Mouse (Mus musculus): ENCODE data around the gene Helz. TPM values are rescaled to one million over a fixed set of nuclear protein-coding genes. Genes with fewer than 3 reads are reported as not detected.

Helz gene
- polyA plus RNA-seq, 1 experiment from 2014 or later, result 11.7 TPM

DNA sequence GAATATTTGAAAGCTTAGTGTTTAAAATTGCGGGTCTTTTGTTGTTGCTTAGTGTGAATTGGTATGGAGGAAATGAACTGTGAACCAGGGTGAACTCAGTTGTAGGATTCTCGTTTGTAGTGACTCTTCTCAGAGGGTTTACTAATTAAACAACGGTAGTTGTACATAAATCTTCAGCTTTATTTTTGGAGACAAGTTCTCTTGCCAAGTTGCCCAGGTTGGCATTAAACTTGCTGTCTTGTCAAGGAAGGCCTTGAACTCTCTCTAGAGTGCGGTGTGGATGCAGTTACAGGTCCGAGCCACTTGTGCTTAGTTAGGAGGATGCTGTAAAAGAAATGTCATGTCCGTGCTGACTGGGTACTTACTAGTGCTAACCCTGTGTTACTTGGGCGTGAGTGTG is 39.4 kb downstream of the Helz start:
- no peak overlapping the region for H3K9ac ChIP-seq (ENCODE audit: low read depth, low read length)
- 71% methylated on average over 7 of the region's 7 CpGs for WGBS

DNA sequence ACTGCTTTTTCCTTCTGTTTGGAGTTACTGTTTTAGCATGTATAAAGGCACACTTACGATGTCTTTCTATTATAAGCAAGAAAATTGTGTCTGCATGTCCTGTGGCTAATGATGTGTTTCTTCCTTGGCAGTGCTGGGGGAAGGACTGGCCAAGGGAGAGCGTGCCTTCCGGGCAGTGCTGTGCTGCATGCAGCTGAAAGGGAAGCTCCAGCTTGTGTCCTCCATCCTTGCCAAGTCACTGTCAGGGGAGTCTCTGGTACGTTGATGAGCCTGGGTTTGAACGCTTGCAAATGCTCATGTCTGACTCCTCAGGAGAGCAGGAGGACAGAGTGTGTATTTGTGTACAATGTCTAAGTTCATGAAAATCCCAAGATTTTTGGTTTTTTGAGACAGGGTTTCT is 44.8 kb downstream of the Helz start:
- Histone ChIP-seq H3K9ac (ENCODE audit: low read depth, low read length) (no peak overlapping the region), H3K4me2 (ENCODE audit: low read length) (no peak overlapping the region), H3K36me3 (ENCODE audit: insufficient read depth, low read length) (peaks cover 22% of the 10 kb centered on the region; the same call in 1 of the 2 replicates), H3K9me3 (replicated peaks; ENCODE audit: low read length) (no peaks in the 10 kb centered on the region), H3K27ac (no peak overlapping the region), H3K4me3 (replicated peaks; ENCODE audit: low read depth, low read length) (no peak overlapping the region), H3K4me1 (replicated peaks; ENCODE audit: insufficient read depth, low read length) (no peaks in the 10 kb centered on the region), H3K27me3 (ENCODE audit: insufficient read depth, low read length) (no peaks in the 10 kb centered on the region)
- no peak for TF ChIP-seq CTCF (IDR thresholded peaks at IDR 0.05; ENCODE audit: low read depth)
- ATAC-seq (replicated peaks; ENCODE audit: low FRiP score, low read depth), result no peak
- 92% methylated on average over 5 of the region's 5 CpGs for WGBS
- no peak for DNase-seq (ENCODE audit: low spot score)

More for the DNA sequence above, 39.4 kb downstream of the Helz start:
- Histone ChIP-seq H3K27ac (no peak overlapping the region), H3K27me3 (ENCODE audit: insufficient read depth, low read length) (no peaks in the 10 kb centered on the region), H3K4me2 (ENCODE audit: low read length) (no peak overlapping the region), H3K4me1 (replicated peaks; ENCODE audit: insufficient read depth, low read length) (0 out of 2 replicates have a peak, but pooled peaks cover 8% of the 10 kb centered on the region), H3K9me3 (replicated peaks; ENCODE audit: low read length) (no peaks in the 10 kb centered on the region), H3K4me3 (replicated peaks; ENCODE audit: low read depth, low read length) (no peak overlapping the region), H3K36me3 (ENCODE audit: insufficient read depth, low read length) (peaks cover 8% of the 10 kb centered on the region; the same call in 1 of the 2 replicates)
- no peak for DNase-seq (ENCODE audit: low spot score)
- TF ChIP-seq CTCF (IDR thresholded peaks at IDR 0.05; ENCODE audit: low read depth), result no peak
- no peak for ATAC-seq (replicated peaks; ENCODE audit: low FRiP score, low read depth)

DNA sequence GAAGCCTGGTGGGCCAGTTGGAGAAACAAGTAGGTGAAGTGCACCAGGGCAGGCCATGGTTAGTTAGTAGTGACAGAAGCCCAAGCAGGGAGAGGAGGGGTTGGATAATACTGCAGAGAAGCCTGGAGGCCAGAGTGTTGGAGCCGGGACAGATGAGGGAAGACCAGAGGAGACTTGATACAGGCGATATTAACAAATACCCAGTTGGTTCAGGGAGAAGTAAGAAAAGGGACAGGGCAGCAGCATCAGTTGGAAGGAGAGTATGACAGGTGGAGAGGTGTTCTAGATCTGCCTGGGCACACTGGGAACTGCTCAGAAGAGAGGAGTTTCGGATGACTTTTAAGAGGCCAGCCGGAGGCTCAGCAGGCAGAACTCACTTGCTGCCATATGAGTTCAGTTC is 49.7 kb downstream of the Helz start:
- Histone ChIP-seq H3K4me2 (ENCODE audit: low read length) (no peak overlapping the region), H3K27ac (no peak overlapping the region), H3K4me1 (replicated peaks; ENCODE audit: insufficient read depth, low read length) (no peaks in the 10 kb centered on the region), H3K9me3 (replicated peaks; ENCODE audit: low read length) (no peaks in the 10 kb centered on the region), H3K27me3 (ENCODE audit: insufficient read depth, low read length) (no peaks in the 10 kb centered on the region), H3K4me3 (replicated peaks; ENCODE audit: low read depth, low read length) (no peak overlapping the region), H3K9ac (ENCODE audit: low read depth, low read length) (no peak overlapping the region), H3K36me3 (ENCODE audit: insufficient read depth, low read length) (peaks cover 46% of the 10 kb centered on the region)
- TF ChIP-seq CTCF (IDR thresholded peaks at IDR 0.05; ENCODE audit: low read depth), result no peak
- ATAC-seq (replicated peaks; ENCODE audit: low FRiP score, low read depth) (no peak), DNase-seq (ENCODE audit: low spot score) (no peak)
- 94% methylated on average over 4 of the region's 4 CpGs for WGBS

DNA sequence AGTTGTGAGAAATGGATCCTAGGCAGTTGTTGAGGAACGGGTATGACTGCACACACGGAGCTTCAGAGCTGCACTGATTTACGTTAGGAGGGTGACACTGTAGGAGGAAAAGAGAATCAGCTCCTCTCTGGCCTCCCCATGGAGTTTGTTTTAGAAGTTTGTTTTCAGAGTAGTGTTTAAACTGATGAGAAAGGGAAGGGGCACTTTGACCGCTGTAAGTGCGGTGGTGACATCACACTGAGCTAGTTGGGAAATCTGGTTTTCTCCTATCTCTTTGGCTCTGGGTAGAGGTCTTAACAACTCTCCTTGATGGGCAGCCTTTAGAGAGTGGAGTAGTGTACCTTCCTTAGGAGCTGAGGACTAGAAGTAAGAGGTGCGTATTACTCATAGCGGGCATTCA is 58.0 kb downstream of the Helz start:
- ATAC-seq (replicated peaks; ENCODE audit: low FRiP score, low read depth) (no peak), DNase-seq (ENCODE audit: low spot score) (no peak)
- H3K27ac ChIP-seq, result no peak overlapping the region
- H3K9ac ChIP-seq (ENCODE audit: low read depth, low read length), result no peak overlapping the region
- WGBS, result 79% methylated on average over 7 of the region's 7 CpGs
- H3K27me3 ChIP-seq (ENCODE audit: insufficient read depth, low read length), result no peaks in the 10 kb centered on the region
- no peak overlapping the region for H3K4me3 ChIP-seq (replicated peaks; ENCODE audit: low read depth, low read length)
- TF ChIP-seq CTCF (IDR thresholded peaks at IDR 0.05; ENCODE audit: low read depth), result no peak
- H3K36me3 ChIP-seq (ENCODE audit: insufficient read depth, low read length), result peaks cover 35% of the 10 kb centered on the region
- no peak overlapping the region for H3K4me2 ChIP-seq (ENCODE audit: low read length)
- no peaks in the 10 kb centered on the region for H3K9me3 ChIP-seq (replicated peaks; ENCODE audit: low read length)
- no peaks in the 10 kb centered on the region for H3K4me1 ChIP-seq (replicated peaks; ENCODE audit: insufficient read depth, low read length)

DNA sequence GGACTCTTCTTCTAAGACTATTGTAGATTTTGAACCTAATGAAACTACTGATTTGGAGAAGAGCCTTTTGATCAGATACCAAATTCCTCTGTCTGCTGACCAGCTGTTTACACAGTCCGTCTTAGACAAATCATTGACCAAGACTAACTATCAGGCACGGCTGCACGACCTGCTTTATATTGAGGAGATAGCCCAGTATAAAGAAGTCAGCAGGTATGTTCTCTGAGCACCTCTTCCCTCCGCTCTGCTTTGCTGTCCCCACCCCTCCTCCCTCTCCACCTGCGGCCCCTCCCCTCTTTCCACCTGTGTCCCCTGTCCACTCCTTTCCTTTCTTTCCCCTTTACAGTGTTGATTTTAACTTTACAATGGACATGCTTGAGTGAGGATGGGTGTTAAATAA is 66.2 kb downstream of the Helz start:
- no peak overlapping the region for H3K4me3 ChIP-seq (replicated peaks; ENCODE audit: low read depth, low read length)
- no peak for TF ChIP-seq CTCF (IDR thresholded peaks at IDR 0.05; ENCODE audit: low read depth)
- ATAC-seq (replicated peaks; ENCODE audit: low FRiP score, low read depth) (no peak), DNase-seq (ENCODE audit: low spot score) (no peak)
- 70% methylated on average over 5 of the region's 5 CpGs for WGBS
- no peaks in the 10 kb centered on the region for H3K27me3 ChIP-seq (ENCODE audit: insufficient read depth, low read length)
- peaks cover 14% of the 10 kb centered on the region; the same call in 1 of the 2 replicates for H3K36me3 ChIP-seq (ENCODE audit: insufficient read depth, low read length)
- no peaks in the 10 kb centered on the region for H3K9me3 ChIP-seq (replicated peaks; ENCODE audit: low read length)
- H3K27ac ChIP-seq, result no peak overlapping the region
- no peak overlapping the region for H3K4me2 ChIP-seq (ENCODE audit: low read length)
- H3K4me1 ChIP-seq (replicated peaks; ENCODE audit: insufficient read depth, low read length), result no peaks in the 10 kb centered on the region
- H3K9ac ChIP-seq (ENCODE audit: low read depth, low read length), result no peak overlapping the region

DNA sequence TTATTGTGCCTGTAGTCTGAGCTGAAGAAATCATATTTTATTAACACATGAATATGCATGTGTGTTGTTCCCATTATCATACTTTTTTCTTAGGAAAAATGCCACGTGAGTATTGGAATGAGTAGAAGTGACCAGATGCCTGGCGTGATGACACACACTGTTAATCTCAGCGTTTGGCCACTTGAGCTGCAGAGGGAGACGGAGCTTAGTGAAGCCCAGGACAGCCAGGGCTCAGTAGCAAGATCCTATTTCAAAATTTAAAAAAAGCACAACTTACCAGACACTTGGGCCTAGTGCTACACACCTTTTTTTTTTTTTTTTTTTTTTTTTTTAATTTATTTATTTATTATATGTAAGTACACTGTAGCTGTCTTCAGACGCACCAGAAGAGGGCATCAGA is 68.0 kb downstream of the Helz start:
- Histone ChIP-seq H3K9me3 (replicated peaks; ENCODE audit: low read length) (no peaks in the 10 kb centered on the region), H3K36me3 (ENCODE audit: insufficient read depth, low read length) (peaks cover 24% of the 10 kb centered on the region; the same call in 1 of the 2 replicates), H3K4me2 (ENCODE audit: low read length) (no peak overlapping the region), H3K27ac (no peak overlapping the region), H3K4me3 (replicated peaks; ENCODE audit: low read depth, low read length) (no peak overlapping the region), H3K9ac (ENCODE audit: low read depth, low read length) (no peak overlapping the region), H3K27me3 (ENCODE audit: insufficient read depth, low read length) (no peaks in the 10 kb centered on the region), H3K4me1 (replicated peaks; ENCODE audit: insufficient read depth, low read length) (no peaks in the 10 kb centered on the region)
- no peak for TF ChIP-seq CTCF (IDR thresholded peaks at IDR 0.05; ENCODE audit: low read depth)
- DNase-seq (ENCODE audit: low spot score), result no peak
- ATAC-seq (replicated peaks; ENCODE audit: low FRiP score, low read depth), result no peak
- WGBS, result 75% methylated on average over 4 of the region's 5 CpGs

DNA sequence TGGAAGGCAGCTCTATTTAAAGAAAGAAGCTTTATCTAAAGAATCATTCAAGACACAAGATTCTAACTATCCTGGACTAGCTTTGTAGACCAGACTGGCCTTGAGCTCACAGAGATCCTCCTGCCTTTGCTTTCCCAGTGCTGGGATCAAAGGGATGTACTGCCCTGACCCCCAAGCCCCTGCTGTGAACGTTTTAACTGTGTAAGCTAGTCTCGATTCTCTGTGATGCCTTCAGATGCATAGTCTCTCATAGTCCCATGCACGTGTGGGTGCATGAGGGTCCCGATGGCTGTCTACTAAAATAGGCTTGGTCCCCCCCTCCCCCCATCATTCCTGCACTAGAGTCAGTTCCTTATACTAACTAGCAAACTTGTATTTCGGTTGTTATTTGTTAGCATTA is 70.2 kb downstream of the Helz start:
- H3K4me2 ChIP-seq (ENCODE audit: low read length), result no peak overlapping the region
- H3K4me1 ChIP-seq (replicated peaks; ENCODE audit: insufficient read depth, low read length), result no peaks in the 10 kb centered on the region
- DNase-seq (ENCODE audit: low spot score) (no peak), ATAC-seq (replicated peaks; ENCODE audit: low FRiP score, low read depth) (no peak)
- H3K27ac ChIP-seq, result no peak overlapping the region
- no peak overlapping the region for H3K4me3 ChIP-seq (replicated peaks; ENCODE audit: low read depth, low read length)
- no peaks in the 10 kb centered on the region for H3K27me3 ChIP-seq (ENCODE audit: insufficient read depth, low read length)
- no peak for TF ChIP-seq CTCF (IDR thresholded peaks at IDR 0.05; ENCODE audit: low read depth)
- no peaks in the 10 kb centered on the region for H3K9me3 ChIP-seq (replicated peaks; ENCODE audit: low read length)
- H3K9ac ChIP-seq (ENCODE audit: low read depth, low read length), result no peak overlapping the region
- 58% methylated on average over 5 of the region's 5 CpGs for WGBS
- peaks cover 29% of the 10 kb centered on the region; the same call in 1 of the 2 replicates for H3K36me3 ChIP-seq (ENCODE audit: insufficient read depth, low read length)
